In the genomic region with DNA sequence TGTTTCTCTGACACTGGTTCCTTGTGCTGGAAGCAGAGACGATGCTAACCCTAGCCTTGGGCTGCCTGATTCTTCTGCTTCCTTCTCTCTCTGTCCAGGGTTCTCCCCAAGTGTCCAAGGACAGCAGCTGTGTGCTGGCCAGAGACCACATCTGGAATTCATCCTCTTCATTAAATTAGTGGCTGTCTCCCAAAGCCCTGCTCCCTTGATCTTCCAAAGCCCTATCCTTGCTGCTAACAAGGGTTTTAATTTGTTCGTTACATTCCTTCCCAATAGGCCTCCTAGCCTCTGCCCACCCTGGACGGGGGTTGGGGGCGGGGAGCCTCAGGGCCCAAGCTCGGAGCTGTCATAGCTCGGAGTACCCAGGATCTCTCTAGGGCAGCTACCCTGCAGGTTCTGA, we compare ENCODE assay signal across 14 mouse cellular contexts. TPM values are rescaled to one million over a fixed set of nuclear protein-coding genes. Genes with fewer than 3 reads are reported as not detected.
A peak's percentile ranks its signal among the peaks of the same experiment; 100 is the strongest.
DNase-seq lines count a peak whose midpoint lies in the region; ATAC-seq and TF ChIP-seq lines count a peak whose summit lies in the region.
"Had no signal": no experiment of that assay in that cellular context is flagged by ENCODE, and none has a peak within 500 bp of the region (broad histone marks: within the 10 kb centered on the region; RNA-seq: fewer than 3 reads in every experiment).

No protein-coding gene starts in this region.

- no peaks in the 10 kb centered on the region for H3K9me3 ChIP-seq in forebrain, embryonic 10.5 days
- no peaks in the 10 kb centered on the region for H3K9me3 ChIP-seq in forebrain, postnatal 0 days (ENCODE audit: low read length)
- H3K9me3 ChIP-seq in kidney, embryonic 14.5 days (ENCODE audit: control insufficient read depth, low read length), result no peaks in the 10 kb centered on the region
- no peaks in the 10 kb centered on the region for H3K9me3 ChIP-seq in intestine, embryonic 15.5 days
- no peaks in the 10 kb centered on the region for H3K9me3 ChIP-seq in lung, postnatal 0 days (ENCODE audit: low read length)
- H3K9me3 ChIP-seq in forebrain, embryonic 16.5 days (ENCODE audit: control insufficient read depth, low read length), result no peaks in the 10 kb centered on the region
- H3K9me3 ChIP-seq: hindbrain, embryonic 12.5 days had no signal

- no peaks in the 10 kb centered on the region for H3K36me3 ChIP-seq in forebrain, embryonic 10.5 days (replicated peaks)
- H3K36me3 ChIP-seq in forebrain, postnatal 0 days (ENCODE audit: insufficient read depth), result no peaks in the 10 kb centered on the region
- H3K36me3 ChIP-seq in kidney, embryonic 14.5 days (ENCODE audit: control insufficient read depth, insufficient read depth, low read length), result no peaks in the 10 kb centered on the region
- H3K36me3 ChIP-seq in intestine, embryonic 15.5 days, result no peaks in the 10 kb centered on the region
- H3K36me3 ChIP-seq in lung, postnatal 0 days (ENCODE audit: insufficient read depth, low read length), result no peaks in the 10 kb centered on the region
- no peaks in the 10 kb centered on the region for H3K36me3 ChIP-seq in thymus, adult 2 months (ENCODE audit: control insufficient read depth, insufficient read depth, low read length)
- H3K36me3 ChIP-seq in forebrain, embryonic 16.5 days (ENCODE audit: control insufficient read depth, insufficient read depth), result no peaks in the 10 kb centered on the region
- H3K36me3 ChIP-seq: hindbrain, embryonic 12.5 days had no signal

- H3K4me1 ChIP-seq in forebrain, embryonic 10.5 days, result peaks cover 58% of the 10 kb centered on the region
- no peaks in the 10 kb centered on the region for H3K4me1 ChIP-seq in forebrain, postnatal 0 days (ENCODE audit: insufficient read depth)
- H3K4me1 ChIP-seq in kidney, embryonic 14.5 days (ENCODE audit: control insufficient read depth, insufficient read depth, low read length), result peaks cover 20% of the 10 kb centered on the region
- H3K4me1 ChIP-seq in intestine, embryonic 15.5 days (replicated peaks), result peaks cover 26% of the 10 kb centered on the region
- H3K4me1 ChIP-seq in lung, postnatal 0 days (ENCODE audit: insufficient read depth, low read depth, low read length), result no peaks in the 10 kb centered on the region
- H3K4me1 ChIP-seq in thymus, adult 2 months (replicated peaks; ENCODE audit: control insufficient read depth, insufficient read depth, low read length), result no peaks in the 10 kb centered on the region
- H3K4me1 ChIP-seq in forebrain, embryonic 16.5 days (replicated peaks; ENCODE audit: control insufficient read depth, insufficient read depth, low read length), result no peaks in the 10 kb centered on the region

- no peak overlapping the region for H3K9ac ChIP-seq in forebrain, postnatal 0 days
- H3K9ac ChIP-seq in kidney, embryonic 14.5 days (ENCODE audit: low read depth, low read length), result no peak overlapping the region
- no peak overlapping the region for H3K9ac ChIP-seq in intestine, embryonic 15.5 days
- no peak overlapping the region for H3K9ac ChIP-seq in lung, postnatal 0 days (replicated peaks; ENCODE audit: low read depth)
- H3K9ac ChIP-seq in forebrain, embryonic 16.5 days (replicated peaks; ENCODE audit: low read depth, low read length), result no peak overlapping the region
- H3K9ac ChIP-seq: hindbrain, embryonic 12.5 days; liver, embryonic 14.5 days had no signal

- no peak for TF ChIP-seq POLR2A in thymus, adult 2 months (IDR thresholded peaks at IDR 0.05; ENCODE audit: control insufficient read depth, extremely low read depth, insufficient read depth, low read length, poor library complexity)

- no peak overlapping the region for H3K4me3 ChIP-seq in forebrain, embryonic 10.5 days
- no peak overlapping the region for H3K4me3 ChIP-seq in forebrain, postnatal 0 days (ENCODE audit: low read depth, low read length)
- no peak overlapping the region for H3K4me3 ChIP-seq in kidney, embryonic 14.5 days (ENCODE audit: low read length)
- no peak overlapping the region for H3K4me3 ChIP-seq in intestine, embryonic 15.5 days (replicated peaks)
- H3K4me3 ChIP-seq in lung, postnatal 0 days (ENCODE audit: low read depth, low read length), result no peak overlapping the region
- H3K4me3 ChIP-seq in thymus, adult 2 months (ENCODE audit: control insufficient read depth, insufficient read depth, low read length), result no peak overlapping the region
- no peak overlapping the region for H3K4me3 ChIP-seq in forebrain, embryonic 16.5 days (replicated peaks; ENCODE audit: low read length)
- H3K4me3 ChIP-seq: hindbrain, embryonic 12.5 days had no signal

- no peak for TF ChIP-seq CTCF in forebrain, postnatal 0 days (IDR thresholded peaks at IDR 0.05; ENCODE audit: low read depth)
- TF ChIP-seq CTCF in lung, postnatal 0 days (IDR thresholded peaks at IDR 0.05), result no peak
- no peak for TF ChIP-seq CTCF in thymus, adult 2 months (IDR thresholded peaks at IDR 0.05; ENCODE audit: borderline replicate concordance, control insufficient read depth, extremely low read depth, insufficient read depth, low read length, poor library complexity)

- WGBS in forebrain, embryonic 10.5 days, result 34% methylated on average over 6 of the region's 6 CpGs
- 52% methylated on average over 6 of the region's 6 CpGs for WGBS in forebrain, postnatal 0 days
- WGBS in kidney, embryonic 14.5 days, result 29% methylated on average over 6 of the region's 6 CpGs
- WGBS in intestine, embryonic 15.5 days, result 43% methylated on average over 6 of the region's 6 CpGs
- WGBS in lung, postnatal 0 days, result 34% methylated on average over 6 of the region's 6 CpGs
- 75% methylated on average over 6 of the region's 6 CpGs for WGBS in thymus, adult 2 months
- WGBS in forebrain, embryonic 16.5 days, result 50% methylated on average over 6 of the region's 6 CpGs

- no peak for DNase-seq in forebrain, embryonic 10.5 days (ENCODE audit: extremely low spot score, low spot score)
- DNase-seq in forebrain, postnatal 0 days, result no peak
- DNase-seq in kidney, adult 18-20 months, result no peak
- DNase-seq in lung, postnatal 0 days (ENCODE audit: low spot score), result peak; percentile 73
- DNase-seq in thymus, adult 2 months, result no peak
- DNase-seq: layer of hippocampus, postnatal 36 days; thymus, postnatal 4 days had no signal

- H3K4me2 ChIP-seq in forebrain, postnatal 0 days (ENCODE audit: low read depth), result no peak overlapping the region
- H3K4me2 ChIP-seq in kidney, embryonic 14.5 days (replicated peaks; ENCODE audit: low read depth, low read length), result no peak overlapping the region
- 0 out of 2 replicates have a peak overlapping the region, but pooled peaks have one; percentile 3 for H3K4me2 ChIP-seq in intestine, embryonic 15.5 days (replicated peaks)
- H3K4me2 ChIP-seq in lung, postnatal 0 days (replicated peaks; ENCODE audit: low read depth, low read length), result no peak overlapping the region
- no peak overlapping the region for H3K4me2 ChIP-seq in forebrain, embryonic 16.5 days (ENCODE audit: low read length)
- H3K4me2 ChIP-seq: hindbrain, embryonic 12.5 days had no signal

- no peak for TF ChIP-seq EP300 in lung, postnatal 0 days (IDR thresholded peaks at IDR 0.05)

- peaks cover 49% of the 10 kb centered on the region for H3K27me3 ChIP-seq in forebrain, embryonic 10.5 days (ENCODE audit: poor library complexity, severe bottlenecking)
- H3K27me3 ChIP-seq in forebrain, postnatal 0 days (ENCODE audit: insufficient read depth, low read length), result no peaks in the 10 kb centered on the region
- H3K27me3 ChIP-seq in kidney, embryonic 14.5 days (ENCODE audit: control insufficient read depth, insufficient read depth, low read length), result no peaks in the 10 kb centered on the region
- H3K27me3 ChIP-seq in intestine, embryonic 15.5 days (replicated peaks), result no peaks in the 10 kb centered on the region
- no peaks in the 10 kb centered on the region for H3K27me3 ChIP-seq in lung, postnatal 0 days (replicated peaks; ENCODE audit: insufficient read depth, low read length)
- H3K27me3 ChIP-seq in thymus, adult 2 months (ENCODE audit: control insufficient read depth, insufficient read depth, low read length), result no peaks in the 10 kb centered on the region
- no peaks in the 10 kb centered on the region for H3K27me3 ChIP-seq in forebrain, embryonic 16.5 days (replicated peaks; ENCODE audit: control insufficient read depth, insufficient read depth, low read length)
- H3K27me3 ChIP-seq: hindbrain, embryonic 12.5 days had no signal

- no peak for ATAC-seq in forebrain, postnatal 0 days
- ATAC-seq in kidney, embryonic 14.5 days (ENCODE audit: low FRiP score, low TSS enrichment), result peak; percentile 38; the same call in 1 of the 2 replicates
- peak; percentile 57; the same call in 1 of the 2 replicates for ATAC-seq in intestine, embryonic 15.5 days
- peak; percentile 74 for ATAC-seq in lung, postnatal 0 days
- ATAC-seq in forebrain, embryonic 16.5 days, result no peak
- ATAC-seq: activated CD4-positive, CD25-positive, alpha-beta regulatory T cell, adult 4 months had no signal

- H3K27ac ChIP-seq in forebrain, embryonic 10.5 days, result peak overlapping the region; percentile 51; the same call in 1 of the 2 replicates
- H3K27ac ChIP-seq in forebrain, postnatal 0 days (ENCODE audit: low read depth, low read length), result no peak overlapping the region
- peak overlapping the region; percentile 81 for H3K27ac ChIP-seq in kidney, embryonic 14.5 days (ENCODE audit: low read depth, low read length)
- H3K27ac ChIP-seq in intestine, embryonic 15.5 days, result peak overlapping the region; percentile 76
- no peak overlapping the region for H3K27ac ChIP-seq in lung, postnatal 0 days (ENCODE audit: low read length)
- no peak overlapping the region for H3K27ac ChIP-seq in thymus, adult 2 months (ENCODE audit: control insufficient read depth, insufficient read depth, low read length)
- no peak overlapping the region for H3K27ac ChIP-seq in forebrain, embryonic 16.5 days (ENCODE audit: low read length)
- H3K27ac ChIP-seq: hindbrain, embryonic 12.5 days; liver, embryonic 14.5 days had no signal

RNA-seq across cellular contexts. Expression of gene Sdk2, which starts 38.3 kb away (rescaled TPM):
- 0.87 and 1.5 TPM in 2 replicates for polyA plus RNA-seq in forebrain, embryonic 10.5 days (2016; fragmentation: Nextera tagmentation; extraction: Ambion mirVana)
- 14.1 and 18.5 TPM in 2 replicates for total RNA-seq in forebrain, postnatal 0 days (2014; rRNA removed)
- polyA plus RNA-seq in forebrain, postnatal 0 days (2015; fragmentation: Nextera tagmentation; extraction: Ambion mirVana), result 0.79 and 1.9 TPM in 2 replicates
- polyA plus RNA-seq in kidney, embryonic 14.5 days (2014; fragmentation: Nextera tagmentation; extraction: Ambion mirVana), result 3.7 and 4.2 TPM in 2 replicates
- 2.1 and 2.2 TPM in 2 replicates for polyA plus RNA-seq in intestine, embryonic 15.5 days (2015; fragmentation: Nextera tagmentation; extraction: Ambion mirVana)
- 0.66 and 0.93 TPM in 2 replicates for polyA plus RNA-seq in lung, postnatal 0 days (2015; fragmentation: Nextera tagmentation; extraction: Ambion mirVana)
- 1.4 and 1.5 TPM in 2 replicates for polyA plus RNA-seq in thymus, adult 2 months (2012; rRNA removed)
- polyA plus RNA-seq in forebrain, embryonic 16.5 days (2015; fragmentation: Nextera tagmentation; extraction: Ambion mirVana), result 2.1 and 2.2 TPM in 2 replicates
- total RNA-seq: common myeloid progenitor, adult 5-6 weeks had no signal
- polyA plus RNA-seq: activated CD4-positive, CD25-positive, alpha-beta regulatory T cell, adult 4 months had no signal

Comparison
In these comparisons a context has a peak if more than half of its experiments do, and no peak if none do; other contexts are left out.
1. H3K27ac ChIP-seq: peak in forebrain, embryonic 10.5 days (single experiment), kidney, embryonic 14.5 days (single experiment) and intestine, embryonic 15.5 days (single experiment); none in forebrain, postnatal 0 days (single experiment), lung, postnatal 0 days (single experiment), thymus, adult 2 months (single experiment) and forebrain, embryonic 16.5 days (single experiment).
2. ATAC-seq: peak in kidney, embryonic 14.5 days (single experiment), intestine, embryonic 15.5 days (single experiment) and lung, postnatal 0 days (single experiment); none in forebrain, postnatal 0 days (single experiment) and forebrain, embryonic 16.5 days (single experiment).